Mouse (Mus musculus): ENCODE data around the gene Wfdc12. TPM values are rescaled to one million over a fixed set of nuclear protein-coding genes. Genes with fewer than 3 reads are reported as not detected.

The Wfdc12 gene
- polyA plus RNA-seq, 1 experiment from 2014 or later: not detected

GRCm38 (mm10) chr2:164152341-164152740, 38.1 kb downstream of the Wfdc12 start:
- peaks cover 41% of the 10 kb centered on the region for H3K4me1 ChIP-seq
- H3K27me3 ChIP-seq: no peaks in the 10 kb centered on the region
- peaks cover 22% of the 10 kb centered on the region for H3K36me3 ChIP-seq
- H3K9me3 ChIP-seq: no peaks in the 10 kb centered on the region
- peak overlapping the region; percentile 15; the same call in 1 of the 2 replicates for H3K27ac ChIP-seq
- no peak overlapping the region for H3K4me3 ChIP-seq
- ATAC-seq (ENCODE audit: low FRiP score, low read depth): no peak
- H3K9ac ChIP-seq: no peak overlapping the region
- 91% methylated on average over 11 of the region's 11 CpGs for WGBS
- no peak overlapping the region for H3K4me2 ChIP-seq (replicated peaks)

DNA sequence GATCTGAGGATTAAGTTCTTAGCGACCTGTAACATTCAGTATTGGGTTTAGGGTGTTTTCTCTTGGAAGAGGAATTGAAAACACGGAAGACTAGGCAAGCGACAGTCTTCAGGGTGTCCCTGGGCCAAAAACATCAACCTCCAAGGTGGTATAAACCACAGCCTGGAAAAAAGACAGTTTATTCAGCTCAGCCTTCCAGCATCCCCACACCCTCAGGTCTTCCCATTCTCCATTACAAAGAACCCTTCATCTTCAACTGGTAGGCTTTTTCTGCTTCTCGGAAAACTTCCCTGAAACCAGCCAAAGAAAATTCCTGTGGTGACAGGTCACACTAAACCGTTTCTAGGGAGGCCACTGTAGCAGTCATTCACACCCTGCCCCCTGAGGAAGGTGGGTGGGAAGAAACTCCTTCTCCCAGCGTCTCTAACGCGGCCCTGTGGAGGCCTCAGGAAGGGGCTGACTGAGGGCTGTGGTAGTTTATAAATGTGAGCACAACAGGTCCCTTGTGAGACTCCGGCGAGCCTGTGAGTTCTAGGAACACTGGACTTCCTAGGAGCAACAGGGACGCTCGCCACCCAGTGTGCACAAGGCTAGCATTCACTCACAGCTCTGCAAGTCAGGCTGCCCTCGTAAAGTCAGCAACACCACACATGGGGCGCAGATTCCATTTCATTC, 40.2 kb downstream of the Wfdc12 start:
- Histone ChIP-seq H3K4me3 (no peak overlapping the region), H3K36me3 (peaks cover 18% of the 10 kb centered on the region), H3K27me3 (no peaks in the 10 kb centered on the region), H3K9me3 (no peaks in the 10 kb centered on the region), H3K4me1 (peaks cover 41% of the 10 kb centered on the region), H3K9ac (no peak overlapping the region), H3K4me2 (replicated peaks) (peak overlapping the region; percentile 19; the same call in 1 of the 2 replicates), H3K27ac (peak overlapping the region; percentile 93)
- ATAC-seq (ENCODE audit: low FRiP score, low read depth): peak; percentile 91
- WGBS: 20% methylated on average over 14 of the region's 14 CpGs

DNA sequence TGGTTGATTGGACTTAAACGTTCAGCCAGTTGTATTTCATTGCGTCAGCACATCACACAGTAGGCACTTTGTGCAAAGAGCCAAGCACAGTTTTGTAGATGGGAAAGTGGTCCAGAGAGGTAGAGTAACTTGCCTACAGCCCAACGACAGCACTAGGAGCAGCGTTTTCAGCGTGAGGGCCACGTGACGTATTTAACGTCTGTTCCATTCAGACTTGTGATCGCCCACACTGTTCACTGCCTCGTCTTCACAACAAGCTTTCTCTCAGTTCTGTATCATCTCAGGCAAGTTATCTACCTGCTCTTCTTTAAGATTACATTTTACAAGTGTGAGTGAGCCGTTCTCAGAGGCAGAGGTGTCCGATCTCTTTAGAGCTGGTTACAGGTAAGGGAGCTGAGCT, 43.9 kb downstream of the Wfdc12 start:
- Histone ChIP-seq H3K4me3 (no peak overlapping the region), H3K4me2 (replicated peaks) (no peak overlapping the region), H3K4me1 (peaks cover 51% of the 10 kb centered on the region), H3K27me3 (no peaks in the 10 kb centered on the region), H3K9ac (no peak overlapping the region), H3K36me3 (peaks cover 4% of the 10 kb centered on the region), H3K9me3 (no peaks in the 10 kb centered on the region), H3K27ac (no peak overlapping the region)
- no peak for ATAC-seq (ENCODE audit: low FRiP score, low read depth)
- 89% methylated on average over 12 of the region's 12 CpGs for WGBS

DNA sequence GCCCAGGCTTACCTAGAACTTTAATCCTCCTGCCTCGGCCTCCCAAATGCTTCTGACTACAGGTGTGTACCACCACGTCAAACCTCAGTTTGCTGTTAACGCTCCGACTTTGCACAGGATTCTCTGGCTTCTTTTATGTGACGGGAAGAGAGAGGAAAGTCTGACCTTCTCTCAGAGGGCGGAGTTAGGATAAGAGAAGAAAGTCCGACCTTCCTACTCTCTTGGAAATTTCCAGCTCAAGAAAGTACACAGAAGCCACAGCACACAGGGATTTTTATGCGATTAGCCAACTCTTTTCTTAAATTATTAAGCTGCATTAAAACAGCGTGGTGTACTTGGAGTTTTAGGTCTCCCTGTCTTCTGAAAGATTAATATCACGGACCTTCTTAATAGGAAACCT, 45.9 kb downstream of the Wfdc12 start:
- H3K36me3 ChIP-seq: 0 out of 2 replicates have a peak, but pooled peaks cover 5% of the 10 kb centered on the region
- H3K9me3 ChIP-seq: no peaks in the 10 kb centered on the region
- WGBS: 82% methylated on average over 10 of the region's 10 CpGs
- 0 out of 2 replicates have a peak overlapping the region, but pooled peaks have one; percentile 15 for H3K27ac ChIP-seq
- H3K4me3 ChIP-seq: no peak overlapping the region
- no peak overlapping the region for H3K9ac ChIP-seq
- no peak overlapping the region for H3K4me2 ChIP-seq (replicated peaks)
- ATAC-seq (ENCODE audit: low FRiP score, low read depth): no peak
- no peaks in the 10 kb centered on the region for H3K27me3 ChIP-seq
- H3K4me1 ChIP-seq: peaks cover 47% of the 10 kb centered on the region

GRCm38 (mm10) chr2:164144025-164144424, 46.4 kb downstream of the Wfdc12 start:
- no peak overlapping the region for H3K4me3 ChIP-seq
- H3K36me3 ChIP-seq: 0 out of 2 replicates have a peak, but pooled peaks cover 5% of the 10 kb centered on the region
- no peak overlapping the region for H3K4me2 ChIP-seq (replicated peaks)
- no peak for ATAC-seq (ENCODE audit: low FRiP score, low read depth)
- H3K27me3 ChIP-seq: no peaks in the 10 kb centered on the region
- 78% methylated on average over 6 of the region's 6 CpGs for WGBS
- no peak overlapping the region for H3K9ac ChIP-seq
- H3K4me1 ChIP-seq: peaks cover 42% of the 10 kb centered on the region
- no peak overlapping the region for H3K27ac ChIP-seq
- no peaks in the 10 kb centered on the region for H3K9me3 ChIP-seq

GRCm38 (mm10) chr2:164142021-164142420, 48.4 kb downstream of the Wfdc12 start:
- no peak overlapping the region for H3K9ac ChIP-seq
- no peaks in the 10 kb centered on the region for H3K9me3 ChIP-seq

More at GRCm38 (mm10) chr2:164142021-164142420, 48.4 kb downstream of the Wfdc12 start:
- WGBS: 52% methylated on average over 10 of the region's 10 CpGs
- no peak overlapping the region for H3K4me2 ChIP-seq (replicated peaks)
- 0 out of 2 replicates have a peak, but pooled peaks cover 5% of the 10 kb centered on the region for H3K36me3 ChIP-seq
- H3K27me3 ChIP-seq: no peaks in the 10 kb centered on the region
- peak overlapping the region; percentile 90 for H3K27ac ChIP-seq
- peaks cover 50% of the 10 kb centered on the region for H3K4me1 ChIP-seq
- no peak overlapping the region for H3K4me3 ChIP-seq
- ATAC-seq (ENCODE audit: low FRiP score, low read depth): no peak

Other genes with a start within 250 kb of the Wfdc12 start
- 338 and 342 TPM in 2 replicates for gene Ywhab, start 195.6 kb downstream of the Wfdc12 start, polyA plus RNA-seq (2015; fragmentation: Nextera tagmentation; extraction: Ambion mirVana)
- gene Pabpc1l, start 165.2 kb downstream of the Wfdc12 start, polyA plus RNA-seq (2015; fragmentation: Nextera tagmentation; extraction: Ambion mirVana): 3.2 and 3.7 TPM in 2 replicates
- 17.5 and 20.1 TPM in 2 replicates for gene Stk4, start 120.3 kb downstream of the Wfdc12 start, polyA plus RNA-seq (2015; fragmentation: Nextera tagmentation; extraction: Ambion mirVana)
- gene Tomm34, start 119.4 kb downstream of the Wfdc12 start, polyA plus RNA-seq (2015; fragmentation: Nextera tagmentation; extraction: Ambion mirVana): 57.8 and 61.7 TPM in 2 replicates
- gene Kcns1, start 19.5 kb downstream of the Wfdc12 start, polyA plus RNA-seq (2015; fragmentation: Nextera tagmentation; extraction: Ambion mirVana): 2.5 and 2.8 TPM in 2 replicates
- not detected in 2 replicates for gene Wfdc5, start 7.9 kb downstream of the Wfdc12 start, polyA plus RNA-seq (2015; fragmentation: Nextera tagmentation; extraction: Ambion mirVana)
- gene Wfdc15a, start 9.5 kb upstream of the Wfdc12 start, polyA plus RNA-seq (2015; fragmentation: Nextera tagmentation; extraction: Ambion mirVana): not detected in 2 replicates
- not detected in 2 replicates for gene Wfdc15b, start 31.1 kb upstream of the Wfdc12 start, polyA plus RNA-seq (2015; fragmentation: Nextera tagmentation; extraction: Ambion mirVana)
- not detected in 2 replicates for gene Svs2, start 47.9 kb upstream of the Wfdc12 start, polyA plus RNA-seq (2015; fragmentation: Nextera tagmentation; extraction: Ambion mirVana)
- not detected in 2 replicates for gene Svs3b, start 66.0 kb upstream of the Wfdc12 start, polyA plus RNA-seq (2015; fragmentation: Nextera tagmentation; extraction: Ambion mirVana)
- gene Svs4, start 87.9 kb upstream of the Wfdc12 start, polyA plus RNA-seq (2015; fragmentation: Nextera tagmentation; extraction: Ambion mirVana): not detected in 2 replicates
- gene Svs3a, start 98.7 kb upstream of the Wfdc12 start, polyA plus RNA-seq (2015; fragmentation: Nextera tagmentation; extraction: Ambion mirVana): not detected in 2 replicates
- not detected in 2 replicates for gene Svs6, start 126.1 kb upstream of the Wfdc12 start, polyA plus RNA-seq (2015; fragmentation: Nextera tagmentation; extraction: Ambion mirVana)
- not detected in 2 replicates for gene Svs5, start 142.1 kb upstream of the Wfdc12 start, polyA plus RNA-seq (2015; fragmentation: Nextera tagmentation; extraction: Ambion mirVana)
- gene Slpi, start 198.5 kb upstream of the Wfdc12 start, polyA plus RNA-seq (2015; fragmentation: Nextera tagmentation; extraction: Ambion mirVana): 3.2 and 3.8 TPM in 2 replicates
- gene Rbpjl, start 212.5 kb upstream of the Wfdc12 start, polyA plus RNA-seq (2015; fragmentation: Nextera tagmentation; extraction: Ambion mirVana): 1.5 and 1.6 TPM in 2 replicates
- gene Matn4, start 214.6 kb upstream of the Wfdc12 start, polyA plus RNA-seq (2015; fragmentation: Nextera tagmentation; extraction: Ambion mirVana): 192 and 200 TPM in 2 replicates